Mouse (Mus musculus) T-helper 1 cell (primary cell): ENCODE measurements around the gene Slc22a14.
"Not testable (repeated sequence)": the region's sequence is repeated elsewhere in the genome, so short reads cannot be mapped to it uniquely, and the experiment has no call there.

Experiments
- in situ Hi-C: fragments of 300-600 bp; cut with MboI, MseI; formaldehyde crosslinking; loops from one replicate; pipeline ENCODE4 v1.15.1; 2025; ENCODE audit warnings: high pct_unique_total_duplicates

The Slc22a14 gene

GRCm38 (mm10) chr9:119265373-119266120 lies 99.8 kb downstream of the Slc22a14 start:
- in situ Hi-C loops: loop anchor here (25.0 kb wide), 1 partner anchor 978 kb away; no protein-coding TSS in a partner anchor

- in situ Hi-C loops: loop anchor here (25.0 kb wide), 1 partner anchor 976 kb away; no protein-coding TSS in a partner anchor
Measured at GRCm38 (mm10) chr9:119263067-119263466, 102.3 kb downstream of the Slc22a14 start.

- in situ Hi-C loops: loop anchor here (25.0 kb wide), 1 partner anchor 974 kb away; no protein-coding TSS in a partner anchor
Measured at GRCm38 (mm10) chr9:119260825-119261224, 104.5 kb downstream of the Slc22a14 start.

GRCm38 (mm10) chr9:119258785-119259184 lies 106.6 kb downstream of the Slc22a14 start:
- in situ Hi-C loops: loop anchor here (25.0 kb wide), 1 partner anchor 971 kb away; no protein-coding TSS in a partner anchor

- in situ Hi-C loops: loop anchor here (25.0 kb wide), 1 partner anchor 971 kb away; no protein-coding TSS in a partner anchor
Measured at GRCm38 (mm10) chr9:119258128-119258527, 107.2 kb downstream of the Slc22a14 start.

- in situ Hi-C loops: loop anchor here (25.0 kb wide), 1 partner anchor 969 kb away; no protein-coding TSS in a partner anchor
Measured at GRCm38 (mm10) chr9:119256161-119256560, 109.2 kb downstream of the Slc22a14 start.

GRCm38 (mm10) chr9:119255096-119255495 lies 110.3 kb downstream of the Slc22a14 start:
- in situ Hi-C loops: loop anchor here (25.0 kb wide), 1 partner anchor 968 kb away; no protein-coding TSS in a partner anchor

GRCm38 (mm10) chr9:119254187-119254586 lies 111.2 kb downstream of the Slc22a14 start:
- in situ Hi-C loops: loop anchor here (25.0 kb wide), 1 partner anchor 967 kb away; no protein-coding TSS in a partner anchor

- in situ Hi-C loops: loop anchor here (5.0 kb wide), 1 partner anchor 34 kb away; no protein-coding TSS in a partner anchor
Measured at GRCm38 (mm10) chr9:119247996-119248395, 117.4 kb downstream of the Slc22a14 start.

GRCm38 (mm10) chr9:119246826-119247225 lies 118.5 kb downstream of the Slc22a14 start:
- in situ Hi-C loops: loop anchor here (5.0 kb wide), 1 partner anchor 35 kb away; no protein-coding TSS in a partner anchor

- in situ Hi-C loops: no loop called here
Measured at GRCm38 (mm10) chr9:119243981-119244380, 121.4 kb downstream of the Slc22a14 start.

GRCm38 (mm10) chr9:119241169-119241865 lies 124.0 kb downstream of the Slc22a14 start:
- in situ Hi-C loops: no loop called here

GRCm38 (mm10) chr9:119240286-119240997 lies 124.9 kb downstream of the Slc22a14 start:
- in situ Hi-C loops: no loop called here

- in situ Hi-C loops: no loop called here
Measured at GRCm38 (mm10) chr9:119239274-119239673, 126.1 kb downstream of the Slc22a14 start.

GRCm38 (mm10) chr9:119238796-119239195 lies 126.6 kb downstream of the Slc22a14 start:
- in situ Hi-C loops: no loop called here

GRCm38 (mm10) chr9:119231552-119231951 lies 133.8 kb downstream of the Slc22a14 start:
- in situ Hi-C loops: no loop called here

GRCm38 (mm10) chr9:119230829-119231228 lies 134.5 kb downstream of the Slc22a14 start:
- in situ Hi-C loops: no loop called here

GRCm38 (mm10) chr9:119220249-119220648 lies 145.1 kb downstream of the Slc22a14 start:
- in situ Hi-C loops: no loop called here

GRCm38 (mm10) chr9:119219667-119220066 lies 145.7 kb downstream of the Slc22a14 start:
- in situ Hi-C loops: no loop called here

GRCm38 (mm10) chr9:119215341-119215740 lies 150.0 kb downstream of the Slc22a14 start:
- in situ Hi-C loops: not testable (repeated sequence)

- in situ Hi-C loops: no loop called here
Measured at GRCm38 (mm10) chr9:119214601-119215000, 150.8 kb downstream of the Slc22a14 start.
